Mouse (Mus musculus): ENCODE results near the gene Ribc2. TPM values are rescaled to one million over a fixed set of nuclear protein-coding genes. Genes with fewer than 3 reads are reported as not detected.

Ribc2 gene
- polyA plus RNA-seq, 1 experiment = 0.08 TPM

DNA sequence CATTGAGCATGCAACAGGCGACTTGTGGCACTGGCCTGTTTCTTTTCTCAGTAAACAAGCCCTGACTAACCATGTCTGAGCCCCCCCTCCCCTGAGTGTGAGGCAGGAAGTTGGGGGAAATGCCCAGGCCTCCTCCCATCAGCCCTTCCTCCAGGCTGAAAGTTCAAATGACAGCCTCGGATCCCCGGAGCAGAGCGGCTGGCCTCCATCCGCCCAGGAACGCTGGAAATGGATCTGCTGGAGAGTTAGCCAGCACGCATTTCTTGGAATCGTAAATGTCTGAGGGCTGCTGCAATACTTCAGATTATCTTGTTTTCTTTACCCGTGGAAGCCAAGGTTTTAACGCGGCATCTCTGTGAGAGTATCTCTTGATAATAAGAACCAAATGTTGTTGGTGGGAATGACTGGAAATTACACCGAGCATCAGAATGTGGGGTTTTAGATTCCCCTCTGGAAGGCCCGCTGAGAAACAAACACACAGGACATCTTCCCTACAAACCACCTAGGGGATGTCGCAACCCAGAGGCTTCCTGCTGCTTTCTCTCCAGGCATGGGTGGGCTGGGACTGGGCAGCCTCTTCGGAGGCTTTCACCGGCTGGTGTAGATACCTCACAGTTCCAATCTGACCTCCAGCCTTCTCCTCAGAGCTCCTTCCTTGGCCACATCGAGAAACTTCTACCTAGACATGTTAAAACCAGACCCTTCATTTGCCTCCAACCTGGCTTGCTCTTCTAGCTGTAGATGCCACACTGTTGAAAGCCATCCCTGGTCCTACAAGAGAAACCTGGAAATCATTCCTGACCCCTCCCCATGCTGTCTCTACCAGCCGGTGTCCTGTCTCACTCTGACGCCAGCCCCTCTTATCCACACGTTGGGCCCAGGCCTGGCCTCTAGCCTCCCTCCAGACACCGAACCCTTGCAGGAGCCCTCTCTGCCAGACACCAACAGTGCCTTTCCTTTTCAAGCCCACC is 31.1 kb downstream of the Ribc2 start:
- WGBS = 63% methylated on average over 21 of the region's 21 CpGs
- Histone ChIP-seq H3K36me3 (ENCODE audit: control insufficient read depth, insufficient read depth, low read length) (no peaks in the 10 kb centered on the region), H3K4me3 (ENCODE audit: extremely low read depth, insufficient read depth, insufficient read length) (no peak overlapping the region), H3K27ac (ENCODE audit: insufficient read depth, low read length) (no peak overlapping the region), H3K4me1 (ENCODE audit: control insufficient read depth, insufficient read depth, insufficient read length) (no peaks in the 10 kb centered on the region), H3K27me3 (ENCODE audit: control insufficient read depth, insufficient read depth, low read length) (no peaks in the 10 kb centered on the region)
- TF ChIP-seq POLR2A (IDR thresholded peaks at IDR 0.05; ENCODE audit: low read depth, low read length) = no peak
- no peak for TF ChIP-seq CTCF (IDR thresholded peaks at IDR 0.05; ENCODE audit: extremely low read depth, insufficient read depth, insufficient read length, insufficient replicate concordance)
- DNase-seq (ENCODE audit: low read depth in 1 of 2, low spot score in 2 of 2) = no peak

DNA sequence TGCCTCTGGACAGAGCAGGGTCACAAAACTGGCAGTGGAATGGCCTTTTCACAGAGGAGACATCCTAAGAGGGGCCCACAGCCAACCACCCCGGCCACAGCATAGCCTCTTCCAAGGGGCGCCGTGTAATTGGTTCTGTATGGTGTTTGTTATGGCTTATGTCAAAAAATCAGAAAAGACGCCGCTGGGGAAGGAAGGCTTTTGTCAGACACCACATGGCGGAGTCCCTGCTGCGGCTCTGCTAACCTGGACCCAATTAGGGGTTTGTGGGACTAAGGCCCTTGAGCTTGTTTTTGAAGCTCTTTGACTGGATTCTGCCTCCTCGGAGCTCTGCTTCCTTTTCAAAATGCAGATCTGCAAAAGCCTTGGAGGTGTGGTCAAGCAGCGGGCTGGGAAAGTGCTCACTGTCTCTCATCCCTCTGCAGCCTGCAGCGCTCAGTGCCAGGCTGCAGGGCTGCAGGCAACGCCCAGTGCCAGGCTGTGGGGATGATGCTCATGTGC is 34.6 kb downstream of the Ribc2 start:
- TF ChIP-seq CTCF (IDR thresholded peaks at IDR 0.05; ENCODE audit: extremely low read depth, insufficient read depth, insufficient read length, insufficient replicate concordance) = no peak
- no peak for TF ChIP-seq POLR2A (IDR thresholded peaks at IDR 0.05; ENCODE audit: low read depth, low read length)
- Histone ChIP-seq H3K27me3 (ENCODE audit: control insufficient read depth, insufficient read depth, low read length) (no peaks in the 10 kb centered on the region), H3K27ac (ENCODE audit: insufficient read depth, low read length) (no peak overlapping the region), H3K4me1 (ENCODE audit: control insufficient read depth, insufficient read depth, insufficient read length) (no peaks in the 10 kb centered on the region), H3K36me3 (ENCODE audit: control insufficient read depth, insufficient read depth, low read length) (no peaks in the 10 kb centered on the region), H3K4me3 (ENCODE audit: extremely low read depth, insufficient read depth, insufficient read length) (no peak overlapping the region)
- WGBS = 34% methylated on average over 11 of the region's 11 CpGs
- DNase-seq (ENCODE audit: low read depth in 1 of 2, low spot score in 2 of 2) = no peak

DNA sequence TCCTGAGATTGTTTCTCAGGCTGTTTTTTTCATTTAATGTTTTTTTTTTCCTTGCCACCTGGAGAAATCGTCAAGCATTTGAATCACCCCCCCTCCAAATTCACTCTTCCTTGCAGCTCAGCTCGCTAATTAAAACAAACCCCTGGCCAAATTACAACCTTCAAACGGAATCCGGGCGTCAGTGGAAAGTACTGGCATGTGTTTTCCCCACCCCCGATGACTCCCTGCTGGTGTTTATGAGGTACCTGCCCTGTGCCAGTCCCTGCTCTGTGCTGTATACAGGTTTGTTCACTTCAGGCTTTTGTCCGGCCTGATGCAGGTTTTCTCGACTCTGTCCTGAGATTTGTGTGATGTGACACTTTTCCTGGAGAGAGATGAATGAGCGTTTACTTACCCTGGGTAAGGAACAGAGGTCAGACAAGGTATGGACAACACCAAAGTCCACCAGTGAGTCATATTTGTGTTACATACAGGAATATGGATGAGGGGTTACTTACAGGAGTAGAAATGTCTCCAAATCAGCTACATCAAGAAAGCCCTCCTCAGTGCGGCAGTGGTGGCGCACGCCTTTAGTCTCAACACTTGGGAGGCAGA is 35.3 kb downstream of the Ribc2 start:
- WGBS = 80% methylated on average over 12 of the region's 12 CpGs

DNA sequence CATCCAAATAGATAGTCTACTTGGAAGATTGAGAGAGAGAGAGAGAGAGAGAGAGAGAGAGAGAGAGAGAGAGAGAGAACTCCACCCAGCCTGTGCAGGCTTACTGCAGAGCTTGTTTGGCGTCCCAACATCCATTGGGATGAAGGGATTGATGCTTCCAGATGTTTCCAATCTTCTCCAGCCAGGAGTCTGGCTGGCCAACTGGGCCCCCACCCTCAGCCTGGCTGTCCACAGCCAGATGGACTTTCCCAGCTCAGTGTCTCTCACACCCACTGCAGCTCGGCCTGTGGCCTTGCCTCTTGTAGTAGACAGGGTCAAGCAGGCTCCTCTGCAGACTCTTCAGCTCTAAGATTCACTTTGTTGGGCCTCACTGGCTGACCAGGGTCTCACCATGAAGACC is 40.2 kb downstream of the Ribc2 start:
- 83% methylated on average over 2 of the region's 2 CpGs for WGBS

More for the DNA sequence above, 35.3 kb downstream of the Ribc2 start:
- Histone ChIP-seq H3K4me3 (ENCODE audit: extremely low read depth, insufficient read depth, insufficient read length) (no peak overlapping the region), H3K27ac (ENCODE audit: insufficient read depth, low read length) (no peak overlapping the region), H3K36me3 (ENCODE audit: control insufficient read depth, insufficient read depth, low read length) (no peaks in the 10 kb centered on the region), H3K4me1 (ENCODE audit: control insufficient read depth, insufficient read depth, insufficient read length) (no peaks in the 10 kb centered on the region), H3K27me3 (ENCODE audit: control insufficient read depth, insufficient read depth, low read length) (no peaks in the 10 kb centered on the region)
- no peak for TF ChIP-seq POLR2A (IDR thresholded peaks at IDR 0.05; ENCODE audit: low read depth, low read length)
- no peak for TF ChIP-seq CTCF (IDR thresholded peaks at IDR 0.05; ENCODE audit: extremely low read depth, insufficient read depth, insufficient read length, insufficient replicate concordance)
- DNase-seq (ENCODE audit: low read depth in 1 of 2, low spot score in 2 of 2) = no peak

DNA sequence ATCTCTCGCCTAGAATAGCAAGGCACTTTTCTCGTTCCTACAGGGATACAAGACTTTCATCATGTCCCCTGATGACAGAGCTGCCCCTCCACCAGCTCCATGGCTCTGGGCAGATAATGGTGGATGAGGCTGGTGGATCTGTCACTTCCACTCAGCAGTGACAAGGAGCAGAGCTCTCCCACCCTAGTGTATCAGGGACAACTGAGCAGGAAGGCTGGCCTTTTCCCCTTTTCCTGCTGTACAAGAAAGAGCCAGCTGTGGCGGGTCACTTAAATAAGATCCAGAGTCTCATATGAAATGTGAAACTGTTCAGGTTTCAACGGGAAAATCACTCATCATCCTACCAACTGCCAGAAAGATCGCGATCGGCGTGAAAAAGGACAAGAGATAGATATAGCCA is 41.5 kb downstream of the Ribc2 start:
- Histone ChIP-seq H3K27me3 (ENCODE audit: control insufficient read depth, insufficient read depth, low read length) (no peaks in the 10 kb centered on the region), H3K4me1 (ENCODE audit: control insufficient read depth, insufficient read depth, insufficient read length) (no peaks in the 10 kb centered on the region), H3K4me3 (ENCODE audit: extremely low read depth, insufficient read depth, insufficient read length) (no peak overlapping the region), H3K27ac (ENCODE audit: insufficient read depth, low read length) (no peak overlapping the region), H3K36me3 (ENCODE audit: control insufficient read depth, insufficient read depth, low read length) (no peaks in the 10 kb centered on the region)
- no peak for DNase-seq (ENCODE audit: low read depth in 1 of 2, low spot score in 2 of 2)
- 90% methylated on average over 8 of the region's 8 CpGs for WGBS
- TF ChIP-seq CTCF (IDR thresholded peaks at IDR 0.05; ENCODE audit: extremely low read depth, insufficient read depth, insufficient read length, insufficient replicate concordance) = no peak
- TF ChIP-seq POLR2A (IDR thresholded peaks at IDR 0.05; ENCODE audit: low read depth, low read length) = no peak

More for the DNA sequence above, 40.2 kb downstream of the Ribc2 start:
- H3K27me3 ChIP-seq (ENCODE audit: control insufficient read depth, insufficient read depth, low read length) = no peaks in the 10 kb centered on the region
- no peaks in the 10 kb centered on the region for H3K4me1 ChIP-seq (ENCODE audit: control insufficient read depth, insufficient read depth, insufficient read length)
- TF ChIP-seq POLR2A (IDR thresholded peaks at IDR 0.05; ENCODE audit: low read depth, low read length) = no peak
- no peak for TF ChIP-seq CTCF (IDR thresholded peaks at IDR 0.05; ENCODE audit: extremely low read depth, insufficient read depth, insufficient read length, insufficient replicate concordance)
- H3K27ac ChIP-seq (ENCODE audit: insufficient read depth, low read length) = no peak overlapping the region
- H3K36me3 ChIP-seq (ENCODE audit: control insufficient read depth, insufficient read depth, low read length) = no peaks in the 10 kb centered on the region
- no peak overlapping the region for H3K4me3 ChIP-seq (ENCODE audit: extremely low read depth, insufficient read depth, insufficient read length)
- no peak for DNase-seq (ENCODE audit: low read depth in 1 of 2, low spot score in 2 of 2)

DNA sequence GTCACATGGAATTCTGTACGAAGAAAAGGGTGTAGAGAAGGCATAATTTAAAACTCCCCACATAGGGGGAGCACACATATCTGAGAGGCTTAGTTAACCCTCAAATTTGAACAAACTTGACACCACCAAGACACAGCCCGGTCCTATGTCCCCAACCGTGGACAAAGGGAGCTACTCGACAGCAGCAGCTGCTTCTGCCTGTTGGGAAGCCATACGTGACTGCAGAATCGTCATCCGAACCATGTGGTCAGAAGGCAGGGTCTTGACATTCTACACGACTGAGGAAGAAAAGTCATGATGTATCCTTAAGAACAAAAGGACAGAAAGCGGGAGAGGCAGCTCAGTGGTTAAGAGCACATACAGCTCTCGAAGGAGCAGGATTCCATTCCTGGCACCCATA is 42.2 kb downstream of the Ribc2 start:
- TF ChIP-seq POLR2A (IDR thresholded peaks at IDR 0.05; ENCODE audit: low read depth, low read length) (no peak), CTCF (IDR thresholded peaks at IDR 0.05; ENCODE audit: extremely low read depth, insufficient read depth, insufficient read length, insufficient replicate concordance) (no peak)
- Histone ChIP-seq H3K36me3 (ENCODE audit: control insufficient read depth, insufficient read depth, low read length) (no peaks in the 10 kb centered on the region), H3K27me3 (ENCODE audit: control insufficient read depth, insufficient read depth, low read length) (no peaks in the 10 kb centered on the region), H3K4me3 (ENCODE audit: extremely low read depth, insufficient read depth, insufficient read length) (no peak overlapping the region), H3K4me1 (ENCODE audit: control insufficient read depth, insufficient read depth, insufficient read length) (no peaks in the 10 kb centered on the region), H3K27ac (ENCODE audit: insufficient read depth, low read length) (no peak overlapping the region)
- 83% methylated on average over 10 of the region's 10 CpGs for WGBS
- DNase-seq (ENCODE audit: low read depth in 1 of 2, low spot score in 2 of 2) = no peak

Measured in spleen, adult 2 months (tissue).